Comparison of ENCODE assay signal across 7 mouse cellular contexts in genomic region chr1:137901211-137901610, GRCm38 (mm10).
DNase-seq lines count a peak whose midpoint lies in the region; ATAC-seq and TF ChIP-seq lines count a peak whose summit lies in the region.

No protein-coding gene starts in this region.

- WGBS in forebrain, embryonic 12.5 days = 23% methylated on average over 5 of the region's 5 CpGs
- WGBS in limb, embryonic 10.5 days = 87% methylated on average over 5 of the region's 5 CpGs
- WGBS in neural tube, embryonic 13.5 days = 25% methylated on average over 5 of the region's 5 CpGs

- no peaks in the 10 kb centered on the region for H3K9me3 ChIP-seq in forebrain, embryonic 12.5 days
- no peaks in the 10 kb centered on the region for H3K9me3 ChIP-seq in limb, embryonic 10.5 days (replicated peaks)
- no peaks in the 10 kb centered on the region for H3K9me3 ChIP-seq in neural tube, embryonic 13.5 days

- peaks cover 34% of the 10 kb centered on the region for H3K4me1 ChIP-seq in forebrain, embryonic 12.5 days
- peaks cover 39% of the 10 kb centered on the region for H3K4me1 ChIP-seq in limb, embryonic 10.5 days
- peaks cover 49% of the 10 kb centered on the region for H3K4me1 ChIP-seq in neural tube, embryonic 13.5 days (replicated peaks)

- no peaks in the 10 kb centered on the region for H3K36me3 ChIP-seq in forebrain, embryonic 12.5 days (replicated peaks)
- peaks cover 10% of the 10 kb centered on the region for H3K36me3 ChIP-seq in limb, embryonic 10.5 days
- H3K36me3 ChIP-seq in neural tube, embryonic 13.5 days = no peaks in the 10 kb centered on the region

- intact Hi-C loops in left cerebral cortex, adult 2 months (cut with DNase I) = loop anchor here (2.0 kb wide), 2 partner anchors 66 to 144 kb away; no protein-coding TSS in a partner anchor
- intact Hi-C loops in left cerebral cortex, postnatal 36 days (cut with DNase I) = loop anchor here (5.0 kb wide), 1 partner anchor 66 kb away; no protein-coding TSS in a partner anchor

- no peak for ATAC-seq in forebrain, embryonic 12.5 days (ENCODE audit: low FRiP score)
- no peak for ATAC-seq in neural tube, embryonic 13.5 days (ENCODE audit: low read depth)

- H3K4me3 ChIP-seq in left cerebral cortex, adult 2 months = peak overlapping the region; percentile 60
- H3K4me3 ChIP-seq in forebrain, embryonic 12.5 days (replicated peaks) = peak overlapping the region; percentile 76
- H3K4me3 ChIP-seq in limb, embryonic 10.5 days = peak overlapping the region; percentile 70
- peak overlapping the region; percentile 86 for H3K4me3 ChIP-seq in neural tube, embryonic 13.5 days

- H3K27me3 ChIP-seq in forebrain, embryonic 12.5 days = no peaks in the 10 kb centered on the region
- no peaks in the 10 kb centered on the region for H3K27me3 ChIP-seq in limb, embryonic 10.5 days (ENCODE audit: low read depth, poor library complexity, severe bottlenecking)
- no peaks in the 10 kb centered on the region for H3K27me3 ChIP-seq in neural tube, embryonic 13.5 days

- H3K4me2 ChIP-seq in forebrain, embryonic 12.5 days = peak overlapping the region; percentile 56
- peak overlapping the region; percentile 70 for H3K4me2 ChIP-seq in neural tube, embryonic 13.5 days

- DNase-seq in left cerebral cortex, adult 2 months (ENCODE audit: extremely low spot score in 1 of 2, low spot score in 2 of 2) = no peak
- DNase-seq in left cerebral cortex, postnatal 36 days (ENCODE audit: low spot score in 2 of 2) = no peak
- no peak for DNase-seq in limb, embryonic 10.5 days (ENCODE audit: low spot score)
- no peak for DNase-seq in ovary, postnatal 36 days (ENCODE audit: low spot score)
- DNase-seq in adrenal gland, postnatal 10 days = no peak

- no peak for TF ChIP-seq CTCF in left cerebral cortex, adult 2 months (IDR thresholded peaks at IDR 0.05)

- peak overlapping the region; percentile 87 for H3K9ac ChIP-seq in forebrain, embryonic 12.5 days
- peak overlapping the region; percentile 96 for H3K9ac ChIP-seq in neural tube, embryonic 13.5 days

- peak overlapping the region; percentile 92 for H3K27ac ChIP-seq in left cerebral cortex, adult 2 months
- H3K27ac ChIP-seq in forebrain, embryonic 12.5 days = peak overlapping the region; percentile 97
- peak overlapping the region; percentile 92 for H3K27ac ChIP-seq in limb, embryonic 10.5 days
- H3K27ac ChIP-seq in neural tube, embryonic 13.5 days (replicated peaks) = peak overlapping the region; percentile 97
